Mouse (Mus musculus) cerebellum, postnatal 14 days (tissue): Measurements from ENCODE around the gene Kif2b.
A peak's percentile ranks its signal among the peaks of the same experiment; 100 is the strongest.

Source experiments
- DNase-seq, 2 experiments: peaks; one replicate each; pipeline ENCODE4 v3.0.0; 2021; ENCODE audit warnings: mixed read lengths in 2 of 2

Kif2b gene

DNA sequence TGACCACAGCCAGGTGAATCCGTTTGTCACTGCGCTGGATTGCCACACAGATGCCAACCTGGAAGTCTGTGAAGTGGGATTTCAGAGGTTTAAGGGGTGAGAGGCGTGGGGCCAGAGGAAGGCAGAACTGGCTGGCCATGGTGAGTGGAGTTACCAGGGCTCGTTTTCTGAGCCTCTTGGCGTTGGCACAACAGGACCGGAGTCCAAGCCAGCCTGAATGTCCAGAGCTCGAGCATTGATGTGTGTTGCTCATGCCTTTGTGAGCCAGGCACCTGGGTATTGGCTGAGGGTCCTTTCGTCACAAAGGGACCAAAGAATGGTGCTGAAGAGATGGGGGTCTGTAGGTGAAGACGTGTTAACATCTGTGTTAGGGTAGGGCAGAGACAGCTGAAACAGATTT, at the start of gene Kif2b:
Kif2b (minus strand) TSS at position 242 of the 400 bp plus-strand sequence.
- no peak for DNase-seq

DNA sequence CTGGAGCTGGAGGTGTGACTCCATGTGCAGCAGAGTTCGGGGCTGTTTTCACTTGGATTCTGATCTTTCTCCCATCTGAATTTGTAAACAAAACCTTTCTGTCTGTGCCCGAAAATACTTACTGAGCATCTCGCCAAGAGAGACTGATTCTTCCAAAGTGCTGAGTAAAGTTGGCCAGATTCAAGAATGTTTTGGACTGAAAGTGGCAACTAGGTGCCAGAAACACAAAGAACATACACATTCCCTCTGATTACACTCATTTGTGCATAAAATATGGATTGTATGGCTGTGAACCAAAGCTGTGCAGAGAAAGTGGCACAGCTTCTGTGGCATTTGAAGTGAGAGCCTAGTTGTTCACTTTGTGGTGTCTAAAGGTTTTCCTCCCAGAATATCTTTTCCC, 15.7 kb upstream of the Kif2b start:
- DNase-seq, result no peak

DNA sequence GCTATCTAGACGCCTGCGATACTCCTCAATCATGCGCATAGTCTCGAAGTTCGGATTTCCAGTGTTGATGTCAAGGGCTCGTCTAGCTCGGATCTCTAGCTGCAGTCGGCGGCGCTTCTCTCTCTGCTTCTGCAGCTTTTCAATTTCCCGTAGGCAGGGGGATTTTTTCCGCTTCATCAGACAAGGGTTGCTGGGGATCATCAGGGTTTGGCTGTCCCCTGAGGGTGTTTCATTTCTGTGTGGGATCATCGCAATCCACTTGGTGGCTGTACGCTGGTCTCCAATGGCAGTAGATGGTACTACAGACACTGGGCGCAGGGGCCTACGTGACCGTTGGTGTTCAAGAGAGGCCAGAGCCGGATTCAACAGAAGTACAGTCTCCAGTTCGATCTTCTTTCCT, 502 bp downstream of the Kif2b start:
- no peak for DNase-seq

DNA sequence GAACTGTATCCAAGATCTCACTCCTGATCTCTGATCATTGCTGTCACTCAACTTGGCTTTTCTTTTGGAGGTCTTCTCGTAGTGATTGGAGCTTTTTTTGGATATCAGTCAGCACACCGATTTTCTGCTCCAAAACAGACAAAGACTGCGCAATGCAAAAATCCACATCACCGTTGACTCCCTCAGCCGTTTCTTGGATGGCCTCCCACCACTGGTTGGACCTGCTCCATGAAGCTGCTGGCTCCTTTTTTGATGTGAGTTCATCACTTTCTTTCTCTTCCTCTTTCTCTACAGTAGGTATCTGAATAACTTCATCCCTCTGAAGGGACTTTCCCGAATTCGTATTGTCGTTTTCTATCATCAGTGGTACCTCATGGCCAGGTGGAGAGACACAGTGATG, 2.0 kb downstream of the Kif2b start:
- DNase-seq, result peak; percentile 41 to 56

DNA sequence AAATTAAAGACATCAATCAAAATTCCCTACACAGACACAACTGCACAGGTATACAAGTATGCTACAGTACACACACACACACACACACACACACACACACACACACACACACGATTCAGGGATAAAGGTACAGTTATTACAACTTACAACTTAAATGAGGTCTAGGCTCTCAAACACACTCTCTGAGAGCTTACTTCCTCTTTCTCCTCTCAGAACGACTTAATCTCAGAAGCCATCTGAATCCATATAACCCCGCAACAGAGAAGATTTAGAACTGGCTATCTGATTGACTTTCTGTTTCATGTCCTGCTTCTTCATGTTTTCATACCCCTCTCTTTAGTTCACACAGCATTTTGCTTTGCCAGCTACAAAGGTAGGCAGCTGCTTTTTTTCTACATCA, 2.9 kb downstream of the Kif2b start:
- DNase-seq, result no peak

DNA sequence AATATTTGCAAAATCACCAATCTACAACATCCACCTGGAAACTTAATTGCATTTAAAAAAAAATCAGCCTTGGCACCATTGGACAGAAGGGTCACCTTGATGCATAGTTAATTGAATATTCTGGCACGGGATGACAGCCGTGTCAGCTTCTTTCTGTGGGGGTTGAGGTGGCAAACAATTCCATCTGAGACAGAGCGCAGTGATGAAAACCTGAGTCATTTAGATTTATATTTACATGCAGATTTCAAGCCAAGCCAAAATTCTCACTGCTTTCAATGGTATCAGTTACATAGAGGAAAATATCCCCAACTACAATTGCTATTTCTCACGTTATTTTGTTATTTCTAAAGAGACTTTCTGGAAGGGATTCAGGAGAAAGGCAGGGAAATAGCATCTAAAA, 46.6 kb downstream of the Kif2b start:
- no peak for DNase-seq
